Mouse (Mus musculus): ENCODE measurements around the gene Nipa1. TPM values are rescaled to one million over a fixed set of nuclear protein-coding genes. Genes with fewer than 3 reads are reported as not detected.

Gene Nipa1
- 10.2 and 10.9 TPM in 2 replicates for polyA plus RNA-seq (2014; fragmentation: Nextera tagmentation; extraction: Ambion mirVana)

GRCm38 (mm10) chr7:56019930-56020253 is at the start of gene Nipa1:
Gene Nipa1 (minus strand): TSS chr7:56019954.
- H3K9me3 ChIP-seq (ENCODE audit: control insufficient read depth, low read length) = no peaks in the 10 kb centered on the region

GRCm38 (mm10) chr7:56066634-56067033 is 46.9 kb upstream of the Nipa1 start:
- ATAC-seq (ENCODE audit: low FRiP score) = no peak
- peaks cover 2% of the 10 kb centered on the region; the same call in 1 of the 2 replicates for H3K36me3 ChIP-seq (ENCODE audit: control insufficient read depth, insufficient read depth, low read length)
- H3K9ac ChIP-seq (ENCODE audit: low read length) = no peak overlapping the region
- H3K27me3 ChIP-seq (ENCODE audit: control insufficient read depth, insufficient read depth, low read length) = no peaks in the 10 kb centered on the region
- H3K27ac ChIP-seq (ENCODE audit: low read depth, low read length) = no peak overlapping the region
- no peaks in the 10 kb centered on the region for H3K9me3 ChIP-seq (ENCODE audit: control insufficient read depth, low read length)
- 97% methylated on average over 1 of the region's 1 CpGs for WGBS
- no peak for DNase-seq (ENCODE audit: low spot score, missing footprints)
- H3K4me2 ChIP-seq = no peak overlapping the region
- H3K4me3 ChIP-seq (ENCODE audit: low read depth, low read length) = no peak overlapping the region
- no peaks in the 10 kb centered on the region for H3K4me1 ChIP-seq (ENCODE audit: control insufficient read depth, insufficient read depth, low read length)

More at GRCm38 (mm10) chr7:56019930-56020253, at the start of gene Nipa1:
- Histone ChIP-seq H3K4me3 (ENCODE audit: low read depth, low read length) (peak within 1 kb of the TSS; percentile 58), H3K36me3 (ENCODE audit: control insufficient read depth, insufficient read depth, low read length) (no peaks in the 10 kb centered on the region), H3K9ac (ENCODE audit: low read length) (peak within 1 kb of the TSS; percentile 76), H3K27me3 (ENCODE audit: control insufficient read depth, insufficient read depth, low read length) (no peaks in the 10 kb centered on the region), H3K4me2 (peak within 1 kb of the TSS; percentile 77), H3K27ac (ENCODE audit: low read depth, low read length) (peak within 1 kb of the TSS; percentile 53; the same call in 1 of the 2 replicates), H3K4me1 (ENCODE audit: control insufficient read depth, insufficient read depth, low read length) (peaks cover 2% of the 10 kb centered on the region; the same call in 1 of the 2 replicates)
- DNase-seq (ENCODE audit: low spot score, missing footprints) (no peak), ATAC-seq (ENCODE audit: low FRiP score) (no peak)
- 57% methylated on average over 3 of the region's 3 CpGs for WGBS

- Histone ChIP-seq H3K27me3 (ENCODE audit: control insufficient read depth, insufficient read depth, low read length) (no peaks in the 10 kb centered on the region), H3K36me3 (ENCODE audit: control insufficient read depth, insufficient read depth, low read length) (peaks cover 2% of the 10 kb centered on the region; the same call in 1 of the 2 replicates), H3K9me3 (ENCODE audit: control insufficient read depth, low read length) (no peaks in the 10 kb centered on the region), H3K4me2 (no peak overlapping the region), H3K9ac (ENCODE audit: low read length) (no peak overlapping the region), H3K4me3 (ENCODE audit: low read depth, low read length) (no peak overlapping the region), H3K4me1 (ENCODE audit: control insufficient read depth, insufficient read depth, low read length) (no peaks in the 10 kb centered on the region), H3K27ac (ENCODE audit: low read depth, low read length) (no peak overlapping the region)
- WGBS = 90% methylated on average over 2 of the region's 2 CpGs
- ATAC-seq (ENCODE audit: low FRiP score) (no peak), DNase-seq (ENCODE audit: low spot score, missing footprints) (no peak)
Measured at GRCm38 (mm10) chr7:56066136-56066535, 46.4 kb upstream of the Nipa1 start.

- no peak overlapping the region for H3K9ac ChIP-seq (ENCODE audit: low read length)
- no peak overlapping the region for H3K4me3 ChIP-seq (ENCODE audit: low read depth, low read length)
- no peak for DNase-seq (ENCODE audit: low spot score, missing footprints)
- no peak overlapping the region for H3K4me2 ChIP-seq
- no peak for ATAC-seq (ENCODE audit: low FRiP score)
- 96% methylated on average over 1 of the region's 1 CpGs for WGBS
- no peaks in the 10 kb centered on the region for H3K27me3 ChIP-seq (ENCODE audit: control insufficient read depth, insufficient read depth, low read length)
- no peaks in the 10 kb centered on the region for H3K4me1 ChIP-seq (ENCODE audit: control insufficient read depth, insufficient read depth, low read length)
- H3K9me3 ChIP-seq (ENCODE audit: control insufficient read depth, low read length) = no peaks in the 10 kb centered on the region
- peaks cover 2% of the 10 kb centered on the region; the same call in 1 of the 2 replicates for H3K36me3 ChIP-seq (ENCODE audit: control insufficient read depth, insufficient read depth, low read length)
- H3K27ac ChIP-seq (ENCODE audit: low read depth, low read length) = no peak overlapping the region
Measured at GRCm38 (mm10) chr7:56064876-56065275, 45.1 kb upstream of the Nipa1 start.

GRCm38 (mm10) chr7:56055338-56055737 is 35.6 kb upstream of the Nipa1 start:
- 87% methylated on average over 3 of the region's 3 CpGs for WGBS
- ATAC-seq (ENCODE audit: low FRiP score) (no peak), DNase-seq (ENCODE audit: low spot score, missing footprints) (no peak)
- Histone ChIP-seq H3K9ac (ENCODE audit: low read length) (no peak overlapping the region), H3K9me3 (ENCODE audit: control insufficient read depth, low read length) (no peaks in the 10 kb centered on the region), H3K4me2 (no peak overlapping the region), H3K36me3 (ENCODE audit: control insufficient read depth, insufficient read depth, low read length) (no peaks in the 10 kb centered on the region), H3K4me1 (ENCODE audit: control insufficient read depth, insufficient read depth, low read length) (peaks cover 6% of the 10 kb centered on the region; the same call in 1 of the 2 replicates), H3K4me3 (ENCODE audit: low read depth, low read length) (no peak overlapping the region), H3K27me3 (ENCODE audit: control insufficient read depth, insufficient read depth, low read length) (no peaks in the 10 kb centered on the region), H3K27ac (ENCODE audit: low read depth, low read length) (no peak overlapping the region)

GRCm38 (mm10) chr7:56052996-56053395 is 33.2 kb upstream of the Nipa1 start:
- H3K36me3 ChIP-seq (ENCODE audit: control insufficient read depth, insufficient read depth, low read length) = no peaks in the 10 kb centered on the region
- no peak overlapping the region for H3K4me3 ChIP-seq (ENCODE audit: low read depth, low read length)
- DNase-seq (ENCODE audit: low spot score, missing footprints) = no peak
- H3K27ac ChIP-seq (ENCODE audit: low read depth, low read length) = no peak overlapping the region
- H3K9ac ChIP-seq (ENCODE audit: low read length) = no peak overlapping the region
- no peaks in the 10 kb centered on the region for H3K27me3 ChIP-seq (ENCODE audit: control insufficient read depth, insufficient read depth, low read length)
- H3K4me2 ChIP-seq = no peak overlapping the region
- H3K9me3 ChIP-seq (ENCODE audit: control insufficient read depth, low read length) = no peaks in the 10 kb centered on the region
- ATAC-seq (ENCODE audit: low FRiP score) = no peak
- peaks cover 10% of the 10 kb centered on the region; the same call in 1 of the 2 replicates for H3K4me1 ChIP-seq (ENCODE audit: control insufficient read depth, insufficient read depth, low read length)

- DNase-seq (ENCODE audit: low spot score, missing footprints) = peak; percentile 89
- peak; percentile 65 for ATAC-seq (ENCODE audit: low FRiP score)
- H3K36me3 ChIP-seq (ENCODE audit: control insufficient read depth, insufficient read depth, low read length) = no peaks in the 10 kb centered on the region
- peak overlapping the region; percentile 86 for H3K27ac ChIP-seq (ENCODE audit: low read depth, low read length)
- WGBS = under 1% methylated on average over 18 of the region's 18 CpGs
- no peaks in the 10 kb centered on the region for H3K27me3 ChIP-seq (ENCODE audit: control insufficient read depth, insufficient read depth, low read length)
- H3K9ac ChIP-seq (ENCODE audit: low read length) = peak overlapping the region; percentile 84
- peaks cover 10% of the 10 kb centered on the region; the same call in 1 of the 2 replicates for H3K4me1 ChIP-seq (ENCODE audit: control insufficient read depth, insufficient read depth, low read length)
- H3K9me3 ChIP-seq (ENCODE audit: control insufficient read depth, low read length) = no peaks in the 10 kb centered on the region
- peak overlapping the region; percentile 75 for H3K4me3 ChIP-seq (ENCODE audit: low read depth, low read length)
- H3K4me2 ChIP-seq = peak overlapping the region; percentile 74
Measured at GRCm38 (mm10) chr7:56050487-56050911, 30.7 kb upstream of the Nipa1 start.

- H3K9ac ChIP-seq (ENCODE audit: low read length) = peak within 1 kb of the TSS; percentile 84
Measured at GRCm38 (mm10) chr7:56049831-56050321, 30.1 kb upstream of the Nipa1 start, which contains the start of gene Herc2. Gene Herc2 (plus strand): TSS chr7:56050196.

GRCm38 (mm10) chr7:56047178-56047577 is 27.4 kb upstream of the Nipa1 start:
- 88% methylated on average over 1 of the region's 1 CpGs for WGBS
- H3K27ac ChIP-seq (ENCODE audit: low read depth, low read length) = no peak overlapping the region
- no peak overlapping the region for H3K4me2 ChIP-seq
- H3K9me3 ChIP-seq (ENCODE audit: control insufficient read depth, low read length) = no peaks in the 10 kb centered on the region
- H3K27me3 ChIP-seq (ENCODE audit: control insufficient read depth, insufficient read depth, low read length) = no peaks in the 10 kb centered on the region
- H3K9ac ChIP-seq (ENCODE audit: low read length) = no peak overlapping the region
- ATAC-seq (ENCODE audit: low FRiP score) (no peak), DNase-seq (ENCODE audit: low spot score, missing footprints) (no peak)
- H3K4me1 ChIP-seq (ENCODE audit: control insufficient read depth, insufficient read depth, low read length) = peaks cover 10% of the 10 kb centered on the region; the same call in 1 of the 2 replicates
- H3K4me3 ChIP-seq (ENCODE audit: low read depth, low read length) = no peak overlapping the region
- H3K36me3 ChIP-seq (ENCODE audit: control insufficient read depth, insufficient read depth, low read length) = no peaks in the 10 kb centered on the region

More at GRCm38 (mm10) chr7:56049831-56050321, 30.1 kb upstream of the Nipa1 start, which contains the start of gene Herc2:
- H3K4me2 ChIP-seq = peak within 1 kb of the TSS; percentile 74
- H3K4me1 ChIP-seq (ENCODE audit: control insufficient read depth, insufficient read depth, low read length) = peaks cover 10% of the 10 kb centered on the region; the same call in 1 of the 2 replicates
- H3K27me3 ChIP-seq (ENCODE audit: control insufficient read depth, insufficient read depth, low read length) = no peaks in the 10 kb centered on the region
- under 1% methylated on average over 40 of the region's 47 CpGs for WGBS
- peak within 1 kb of the TSS; percentile 86 for H3K27ac ChIP-seq (ENCODE audit: low read depth, low read length)
- H3K9me3 ChIP-seq (ENCODE audit: control insufficient read depth, low read length) = no peaks in the 10 kb centered on the region
- no peaks in the 10 kb centered on the region for H3K36me3 ChIP-seq (ENCODE audit: control insufficient read depth, insufficient read depth, low read length)
- peak within 1 kb of the TSS; percentile 75 for H3K4me3 ChIP-seq (ENCODE audit: low read depth, low read length)
- DNase-seq (ENCODE audit: low spot score, missing footprints) (peak; percentile 99), ATAC-seq (ENCODE audit: low FRiP score) (peak; percentile 100)
